Mouse (Mus musculus): ENCODE results near the gene Mpped2.

DNA sequence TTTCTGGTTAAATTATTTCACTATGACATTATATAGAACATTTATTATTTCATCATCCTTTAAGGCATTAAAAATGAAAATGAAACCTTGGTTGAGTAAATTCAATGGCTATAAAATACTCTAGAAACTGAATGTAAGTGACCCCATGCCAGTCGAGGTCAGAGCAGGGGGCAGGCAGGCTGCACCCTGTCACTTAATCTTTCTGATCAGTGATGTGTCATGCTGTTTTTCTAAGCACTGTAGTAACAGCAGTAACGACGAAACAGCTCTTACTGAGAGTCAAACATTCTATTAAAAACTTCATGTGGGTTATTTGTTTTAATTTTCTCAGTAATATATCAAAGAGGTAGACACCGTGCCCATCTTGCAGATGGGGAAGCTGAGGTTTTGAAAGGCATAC is 153.4 kb downstream of the Mpped2 start:
- TF ChIP-seq POLR2A (IDR thresholded peaks at IDR 0.05; ENCODE audit: extremely low read depth, insufficient read depth, low read length) (no peak), CTCF (IDR thresholded peaks at IDR 0.05; ENCODE audit: extremely low read depth, insufficient read depth, low read length) (no peak)

All from cortical plate, adult 2 months (tissue).